Mouse (Mus musculus) right cerebral cortex, postnatal 10 days (tissue): ENCODE measurements around the gene Gemin5.
"Not testable (repeated sequence)": the region's sequence is repeated elsewhere in the genome, so short reads cannot be mapped to it uniquely, and the experiment has no call there.

ENCODE experiments used
- DNase-seq, 2 experiments: peaks; one replicate each; pipeline ENCODE4 v3.0.0; 2021; ENCODE audit warnings: low spot score in 2 of 2

The Gemin5 gene

DNA sequence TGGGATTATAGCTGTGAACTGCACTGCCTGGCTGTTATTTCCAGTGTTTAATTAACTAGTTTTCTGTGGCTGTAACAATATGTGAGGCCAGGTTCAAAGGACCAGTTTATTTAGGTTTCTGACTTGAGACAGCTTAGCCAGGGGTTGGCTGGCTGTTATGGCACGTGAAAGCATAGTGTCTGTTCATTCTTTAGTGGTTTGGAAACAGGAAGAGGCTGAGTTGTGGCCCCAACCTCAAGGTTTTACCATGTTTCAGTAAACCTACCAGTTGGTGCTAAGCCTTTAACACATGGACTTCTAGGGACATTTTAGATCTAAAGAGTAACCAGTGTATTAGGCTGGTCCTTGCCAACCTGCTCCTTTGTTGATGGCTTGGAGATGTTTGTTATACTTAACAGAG lies 51.8 kb downstream of the Gemin5 start:
- no peak for DNase-seq

DNA sequence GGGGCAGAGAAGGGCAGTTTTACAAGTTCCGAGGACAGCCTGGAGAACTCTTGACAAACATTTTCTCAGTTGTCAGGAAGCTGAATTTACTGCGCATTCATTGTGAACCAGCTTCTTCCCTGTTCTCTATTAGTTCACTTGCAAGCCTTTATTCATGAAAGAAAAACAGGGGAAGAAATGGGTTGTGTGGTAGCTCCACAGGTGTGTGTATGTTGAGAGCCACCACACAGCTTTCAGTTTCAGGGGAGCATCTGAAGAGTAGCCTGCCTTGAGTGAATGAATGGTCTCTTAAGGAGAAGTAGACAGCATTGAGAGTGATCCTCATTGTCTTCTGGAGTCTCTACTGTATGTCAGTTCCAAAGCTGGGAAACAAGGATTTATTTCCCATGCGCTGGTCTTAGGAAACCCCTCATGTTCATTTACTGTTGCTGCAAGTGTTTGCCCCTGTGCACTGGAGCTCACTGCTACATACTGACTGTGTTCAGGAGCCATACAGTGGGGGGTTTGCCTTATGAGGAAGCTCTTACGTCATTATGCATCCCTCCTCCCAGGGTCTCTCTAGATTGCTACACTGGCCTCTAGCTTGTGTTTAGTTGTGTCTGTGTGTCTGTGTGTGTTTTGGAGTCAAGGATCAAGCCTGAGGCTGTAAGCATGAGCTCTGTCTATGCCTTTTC lies 60.5 kb downstream of the Gemin5 start:
- DNase-seq: no peak

DNA sequence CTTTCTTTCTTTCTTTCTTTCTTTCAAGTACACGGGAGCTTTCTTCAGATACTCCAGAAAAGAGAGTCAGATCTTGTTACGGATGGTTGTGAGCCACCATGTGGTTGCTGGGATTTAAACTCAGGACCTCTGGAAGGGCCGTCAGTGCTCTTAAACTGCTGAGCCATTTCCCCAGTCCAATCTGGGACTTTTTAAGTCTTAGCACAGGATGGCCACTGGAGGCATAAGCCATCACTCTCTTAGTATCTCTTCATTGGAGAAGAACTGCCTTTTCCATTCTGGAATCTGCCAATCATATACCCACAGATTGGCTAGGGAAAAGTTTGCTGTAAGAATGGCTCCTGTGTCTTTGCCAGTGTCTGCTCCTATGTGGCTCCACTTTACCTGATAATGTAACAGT lies 61.3 kb downstream of the Gemin5 start:
- no peak for DNase-seq

DNA sequence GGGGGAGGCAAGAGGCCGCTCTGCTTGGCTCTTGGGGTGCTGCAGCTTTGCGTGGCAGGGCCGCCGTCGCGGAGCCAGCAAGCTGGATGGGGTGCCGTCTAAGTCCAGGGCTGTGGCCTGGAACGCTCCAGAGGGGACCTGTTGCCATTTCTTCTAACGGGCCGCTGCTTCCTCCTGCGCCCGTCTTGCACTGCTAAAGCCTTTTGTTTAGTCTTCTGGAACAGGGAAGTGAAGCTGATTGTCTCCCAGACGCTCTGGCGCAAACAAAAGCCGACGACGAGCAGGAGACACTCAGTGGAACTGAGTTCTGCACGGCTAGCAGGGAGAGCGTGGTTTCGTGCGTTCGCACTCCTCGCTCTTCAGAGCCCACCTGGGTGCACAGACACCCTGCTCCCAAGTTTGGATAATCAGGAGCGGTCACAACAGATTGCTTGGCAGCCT lies 64.0 kb downstream of the Gemin5 start:
- peak; percentile 66 to 67 for DNase-seq

DNA sequence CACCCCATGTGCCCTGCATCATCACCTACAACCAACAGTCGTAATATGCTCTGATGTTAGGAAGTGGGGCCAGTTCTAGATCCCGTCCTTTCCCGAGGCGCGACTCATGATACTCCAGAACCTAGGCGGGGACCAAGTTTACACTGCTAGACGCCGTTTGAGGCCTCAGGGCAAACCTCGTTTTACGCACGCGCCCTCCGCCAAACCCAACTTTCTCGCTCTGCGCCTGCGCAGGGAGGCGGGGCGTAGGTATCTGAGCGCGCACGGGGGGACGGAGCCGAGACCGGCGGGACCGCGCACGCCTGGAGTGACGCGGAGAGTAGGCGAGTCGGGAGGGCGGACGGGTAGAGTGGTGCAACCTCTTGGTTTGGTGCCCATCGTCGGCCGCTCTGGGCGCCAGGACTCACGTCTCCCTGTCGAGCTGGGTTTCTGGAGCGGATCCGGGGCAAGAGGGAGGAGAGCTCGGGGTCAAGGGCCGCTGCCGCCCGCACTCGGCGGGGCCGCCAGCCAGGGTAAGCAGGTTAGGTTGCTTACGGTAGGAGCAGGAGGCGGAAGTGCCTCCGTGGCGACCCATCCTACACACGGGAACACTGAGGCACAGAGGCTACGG lies 64.5 kb downstream of the Gemin5 start, which contains the start of gene Cnot8:
Gene Cnot8 (plus strand): TSS at position 457 of the 610 bp plus-strand sequence.
- peak; percentile 99 to 100 for DNase-seq

DNA sequence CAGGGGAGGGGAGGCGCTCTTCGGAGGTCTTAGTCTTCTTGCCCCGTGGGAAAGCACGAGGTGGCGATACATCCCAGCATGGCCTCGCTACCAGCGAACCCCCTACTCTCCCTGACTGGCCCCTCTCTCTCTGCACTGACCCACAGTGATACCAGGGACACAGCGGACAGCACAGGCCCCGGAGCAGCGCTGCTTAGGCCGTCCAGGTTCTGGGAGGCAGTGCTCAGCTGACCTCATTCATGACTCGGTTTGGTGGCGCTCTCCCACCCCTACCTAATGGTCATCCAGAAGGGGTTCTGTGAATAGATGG lies 65.0 kb downstream of the Gemin5 start:
- no peak for DNase-seq

DNA sequence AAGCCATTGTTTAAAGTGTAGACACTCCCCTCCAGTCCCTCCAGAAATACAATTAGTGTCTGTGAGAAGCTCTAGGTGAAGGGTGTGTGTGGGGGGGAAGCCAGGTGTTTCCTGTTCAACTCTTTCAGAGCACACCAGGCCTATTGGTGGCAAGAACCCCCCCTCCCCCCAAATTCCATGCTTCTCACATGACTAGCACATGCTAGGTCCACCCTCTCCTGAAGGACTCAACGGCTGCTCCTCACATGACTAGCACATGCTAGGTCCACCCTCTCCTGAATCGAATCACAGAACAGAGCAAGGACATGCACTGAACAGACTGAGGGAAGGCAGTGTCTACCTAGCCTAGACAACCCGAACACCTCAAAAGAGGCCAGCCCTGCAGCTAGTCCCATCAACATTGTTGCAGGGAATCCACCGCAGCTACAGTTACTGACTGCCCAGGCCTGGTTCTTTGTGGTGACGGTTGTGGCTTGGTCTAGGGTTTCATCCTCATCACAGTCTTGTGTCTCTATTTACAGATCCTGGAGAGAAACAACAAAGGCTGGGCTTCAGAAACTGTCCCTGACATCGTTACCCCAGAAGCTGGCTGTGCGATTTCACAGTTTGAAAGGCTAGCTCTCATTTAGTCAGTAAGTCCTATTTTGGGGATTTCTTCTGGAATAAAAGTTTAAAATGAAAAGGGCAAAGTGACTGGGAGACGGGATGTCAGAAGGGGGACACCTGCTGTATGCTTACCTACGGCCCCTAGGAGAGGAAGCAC lies 65.6 kb downstream of the Gemin5 start:
- DNase-seq: no peak

DNA sequence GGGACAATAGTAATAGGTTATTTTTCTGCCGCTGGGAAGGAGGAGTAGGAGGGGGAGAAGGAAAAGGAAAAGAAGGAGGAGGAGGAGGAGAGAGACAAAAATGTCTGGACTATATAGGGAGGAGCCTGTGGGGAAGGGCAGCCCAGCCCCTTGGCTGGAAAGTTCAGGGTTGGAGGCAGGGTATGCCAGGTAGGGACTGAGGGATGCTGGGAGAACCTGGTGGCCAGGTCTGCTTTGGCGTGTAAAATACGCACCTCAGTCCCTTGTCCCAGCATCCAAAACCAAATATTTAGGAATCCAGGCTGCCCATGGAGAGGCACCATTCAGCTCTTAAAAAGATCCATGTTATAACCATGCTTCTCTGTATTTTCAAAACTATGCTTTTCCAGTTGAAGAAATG lies 66.2 kb downstream of the Gemin5 start:
- no peak for DNase-seq

DNA sequence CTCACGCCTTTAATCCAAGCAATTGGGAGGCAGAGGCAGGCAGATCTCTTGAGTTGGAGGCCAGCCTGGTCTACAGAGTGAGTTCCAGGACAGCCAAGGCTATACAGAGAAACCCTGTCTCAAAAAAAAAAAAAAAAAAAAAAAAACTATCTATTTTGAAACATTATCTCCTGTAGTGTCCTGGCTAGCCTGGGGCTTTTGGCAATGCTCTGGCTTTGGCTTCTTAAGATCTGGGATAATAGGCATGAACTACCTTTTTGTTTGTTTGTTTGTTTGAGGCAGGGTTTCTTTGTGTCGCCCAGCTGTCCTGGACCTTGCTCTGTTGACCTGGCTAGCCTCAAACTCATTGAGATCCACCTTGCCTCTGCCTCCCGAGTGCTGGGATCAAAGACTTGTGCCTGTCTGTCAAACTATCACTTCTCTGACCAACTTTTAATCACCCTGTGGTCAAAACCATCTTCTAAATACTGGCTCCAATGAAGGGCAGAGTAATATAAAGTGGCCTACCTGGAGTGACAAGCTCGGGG lies 67.1 kb downstream of the Gemin5 start:
- no peak for DNase-seq

DNA sequence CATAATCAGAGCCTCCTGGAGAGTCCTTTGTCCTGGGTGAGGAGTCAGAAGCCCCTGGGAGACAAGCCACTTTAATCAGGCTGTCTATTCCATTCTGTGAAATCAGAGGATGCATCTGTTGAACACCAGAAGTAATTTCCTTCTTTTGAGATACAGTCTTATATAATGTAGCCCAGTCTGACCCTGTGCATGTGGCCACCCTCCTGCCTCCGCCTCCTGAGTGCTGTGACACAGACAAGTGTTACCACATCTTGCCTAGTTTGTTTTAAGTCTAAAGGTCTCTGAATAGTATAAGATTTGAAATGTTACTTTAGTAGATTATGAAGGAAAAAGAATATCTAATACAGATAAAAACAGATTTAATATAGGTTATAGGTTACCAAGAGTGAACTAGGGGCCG lies 68.3 kb downstream of the Gemin5 start:
- no peak for DNase-seq

DNA sequence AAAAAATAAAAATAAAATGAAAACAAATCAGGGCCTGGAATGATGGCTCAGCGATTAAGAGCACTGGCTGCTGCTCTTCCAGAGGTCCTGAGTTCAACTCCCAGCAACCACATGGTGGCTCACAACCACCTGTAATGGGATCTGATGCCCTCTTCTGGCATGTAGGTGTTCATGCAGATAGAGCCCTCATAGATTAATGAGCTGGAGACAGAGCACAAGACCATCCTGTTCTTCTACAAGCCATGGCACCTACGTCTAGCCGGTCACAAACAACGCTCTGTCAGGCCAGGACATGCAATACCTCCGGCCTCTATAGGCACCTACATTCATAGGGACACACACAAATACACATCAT lies 70.0 kb downstream of the Gemin5 start:
- not testable (repeated sequence) for DNase-seq

DNA sequence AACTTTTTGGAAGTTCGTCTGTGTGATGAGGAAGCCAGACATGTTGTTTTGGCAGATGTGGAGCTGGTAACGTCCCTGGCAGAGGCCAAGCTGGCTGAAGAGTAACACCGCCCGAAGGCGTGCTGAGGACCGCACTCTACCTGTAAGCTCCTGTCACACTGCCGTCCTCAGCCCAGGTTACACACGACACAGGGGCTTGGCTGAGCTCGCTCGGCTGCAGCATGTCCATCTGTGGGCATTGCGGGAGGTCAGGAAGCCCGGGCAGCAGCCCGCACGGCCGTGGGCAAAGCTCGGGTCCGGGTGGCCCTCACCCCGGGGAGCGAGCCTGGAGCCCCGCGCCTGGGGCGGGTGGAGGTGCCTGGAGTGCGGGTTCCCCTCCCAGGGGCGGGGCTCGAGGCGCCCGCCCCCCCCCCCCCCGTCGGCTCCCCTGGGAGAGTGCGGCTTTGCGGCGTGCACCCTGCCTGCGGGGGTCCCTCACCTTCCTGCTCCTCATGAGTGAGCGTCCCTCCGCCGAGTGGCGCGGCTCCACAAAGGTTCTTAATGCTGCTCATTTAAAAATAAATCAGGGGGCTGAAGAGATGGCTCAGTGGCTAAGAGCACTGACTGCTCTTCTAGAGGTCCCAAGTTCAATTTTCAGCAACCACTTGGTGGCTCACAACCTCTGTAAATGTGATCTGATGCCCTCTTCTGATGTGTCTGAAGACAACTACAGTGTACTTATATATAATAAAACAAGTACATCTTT lies 70.5 kb downstream of the Gemin5 start:
- DNase-seq: no peak

DNA sequence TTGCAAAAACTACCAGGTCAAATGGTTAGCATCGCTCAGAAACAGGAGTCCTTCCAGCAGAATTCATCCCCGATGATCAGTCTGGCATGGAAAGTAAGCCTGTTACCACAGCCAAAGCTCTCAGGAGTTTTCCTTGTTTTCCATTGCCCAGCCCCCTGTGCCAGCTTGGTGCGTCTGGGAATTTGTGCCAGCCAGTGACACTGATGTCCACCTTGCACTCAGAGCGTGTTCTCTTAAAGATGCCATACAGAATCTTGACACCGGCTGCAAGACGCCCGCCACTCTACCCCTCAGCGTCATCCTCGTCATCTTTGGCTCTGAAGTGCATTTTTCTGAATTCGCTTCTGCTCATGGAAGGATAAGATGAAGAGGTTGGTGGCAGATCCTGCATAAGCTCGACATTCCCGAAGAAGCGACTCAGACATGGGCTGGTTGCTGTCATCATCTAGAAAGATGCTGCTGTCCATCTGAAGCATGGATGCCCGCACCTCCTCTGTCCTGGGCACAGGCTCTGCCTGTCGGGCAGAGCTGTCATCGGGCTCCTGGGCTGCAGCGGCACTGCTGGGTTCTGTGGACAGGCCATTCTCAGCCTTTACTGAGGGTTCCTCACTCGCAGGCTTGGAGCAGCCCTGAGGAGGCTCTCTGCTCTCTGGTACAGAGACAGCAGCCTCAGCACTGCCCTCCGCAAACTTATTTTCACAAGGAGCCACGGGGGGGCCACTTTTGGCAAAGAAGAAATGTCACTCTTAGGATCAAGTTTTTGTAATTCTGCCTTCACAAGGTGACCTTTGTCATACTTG lies 71.3 kb downstream of the Gemin5 start:
- DNase-seq: no peak

DNA sequence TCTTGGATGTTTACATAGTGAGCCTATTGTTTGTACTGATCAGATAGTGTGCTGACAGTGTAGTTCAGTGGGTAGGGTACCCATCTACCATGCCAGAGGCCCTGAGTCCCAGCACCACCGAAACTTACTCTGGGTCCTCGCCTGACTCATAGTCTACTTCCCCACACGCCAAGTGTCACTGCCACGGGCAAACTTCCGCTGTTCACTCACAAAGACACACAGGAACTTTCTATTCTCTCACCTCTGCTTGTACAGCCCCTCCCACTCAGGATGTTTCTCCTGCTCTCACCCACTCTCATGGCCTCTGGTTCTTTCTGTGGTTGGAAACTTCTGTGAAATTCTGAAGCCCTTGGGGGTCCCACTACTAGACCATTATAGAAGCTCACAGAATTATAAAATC lies 72.2 kb downstream of the Gemin5 start:
- DNase-seq: no peak

DNA sequence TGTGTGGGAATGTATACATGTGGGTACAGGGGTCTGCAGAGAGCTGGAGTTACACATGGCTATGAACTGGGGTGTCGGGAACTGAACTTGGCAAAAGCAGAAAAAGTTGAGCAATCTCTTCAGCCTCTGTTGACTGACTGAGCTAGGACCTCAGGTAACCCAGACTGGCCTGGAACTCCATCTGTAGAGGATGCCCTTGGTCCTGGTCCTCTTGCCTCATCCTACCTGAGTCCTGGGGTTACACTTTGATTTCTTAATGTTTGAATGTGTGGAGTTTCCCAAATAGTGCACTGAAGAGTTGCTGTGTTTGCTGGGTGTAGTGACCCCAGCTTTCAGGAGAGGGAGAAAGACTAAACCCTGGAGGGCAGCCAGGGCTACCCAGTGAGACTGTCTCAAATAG lies 72.8 kb downstream of the Gemin5 start:
- no peak for DNase-seq

DNA sequence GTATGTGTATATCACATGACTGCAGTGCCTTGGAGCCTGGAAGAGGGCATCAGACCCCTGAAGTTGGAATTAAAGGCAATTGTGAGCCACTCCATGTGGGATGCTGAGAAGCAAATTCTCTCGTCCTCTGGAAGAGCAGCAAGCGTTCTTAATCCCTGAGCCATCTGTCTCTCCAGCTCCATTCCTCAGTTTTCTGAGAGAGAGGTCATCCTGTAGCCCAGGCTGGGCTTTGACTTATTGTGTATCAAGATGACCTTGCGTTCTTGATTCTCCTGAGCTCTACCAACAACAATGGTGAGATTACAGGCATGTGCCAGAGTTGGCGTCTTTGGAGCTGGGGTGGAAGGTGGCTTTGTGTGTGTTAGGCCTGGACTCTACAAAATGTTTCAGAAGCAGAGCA lies 73.6 kb downstream of the Gemin5 start:
- no peak for DNase-seq

DNA sequence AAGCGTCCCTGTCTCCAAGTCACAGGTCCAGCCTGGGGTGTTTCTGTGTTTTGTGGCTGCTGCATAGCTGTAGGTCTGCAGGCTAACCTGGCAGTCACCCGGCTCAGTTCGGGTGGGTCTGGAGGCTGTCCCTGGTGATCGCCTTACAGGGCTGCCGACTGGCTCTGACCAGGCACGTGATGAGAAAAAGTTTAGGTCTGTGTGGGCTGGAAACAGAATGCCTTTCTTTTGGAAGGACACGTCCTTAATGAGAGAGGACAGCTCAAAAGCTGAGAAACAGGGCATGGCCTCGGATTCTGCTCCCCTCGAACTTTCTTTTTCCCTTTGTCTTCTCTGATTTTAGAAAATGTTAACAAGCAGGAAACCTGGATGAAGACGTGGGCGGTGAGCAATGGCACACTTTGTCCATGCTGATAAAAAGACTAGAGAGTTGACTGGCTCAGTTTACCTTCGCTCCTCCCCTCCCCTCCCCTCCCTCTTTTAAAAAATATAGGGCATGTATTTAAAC lies 75.3 kb downstream of the Gemin5 start, which contains the start of gene Gm12248:
Gene Gm12248 (minus strand): TSS at position 114 of the 508 bp plus-strand sequence.
- DNase-seq: no peak

DNA sequence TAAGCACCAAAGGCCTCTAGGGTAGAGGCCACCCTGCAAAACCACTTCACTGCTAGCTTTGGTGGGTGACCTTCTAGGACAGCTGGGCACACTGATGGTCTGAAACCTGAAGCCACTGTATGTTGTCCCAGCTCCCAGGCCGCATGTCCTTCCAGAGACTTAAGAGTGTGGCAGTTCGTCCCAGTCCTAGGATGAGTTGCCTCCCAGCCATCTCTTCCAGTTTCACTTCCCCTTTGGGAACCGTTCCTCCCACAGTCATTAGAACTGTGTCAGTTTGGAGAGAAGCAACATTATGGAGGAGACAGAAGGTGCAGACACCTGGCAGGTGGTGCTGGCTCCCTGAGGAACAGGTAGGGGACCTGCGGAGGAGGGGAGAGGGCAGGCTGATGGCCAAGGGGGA lies 75.8 kb downstream of the Gemin5 start:
- DNase-seq: no peak

DNA sequence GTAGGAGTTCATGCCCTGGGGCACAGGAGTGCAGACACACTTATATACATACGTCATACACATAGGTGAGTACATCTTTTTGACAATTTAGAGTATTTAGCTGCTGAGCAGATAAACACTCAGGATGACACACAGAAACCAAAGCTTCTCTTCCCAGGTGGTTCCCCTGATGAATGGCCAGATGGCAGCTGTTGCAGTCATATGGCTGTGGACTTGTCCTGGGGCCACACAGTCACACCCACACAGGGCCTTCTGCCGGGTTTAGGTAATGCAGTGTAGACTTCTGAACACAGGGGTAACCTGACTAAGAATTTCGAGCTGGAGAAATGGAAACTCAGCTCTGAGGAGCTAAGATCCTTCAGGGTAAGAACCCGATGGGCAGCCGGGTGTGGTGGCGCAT lies 86.6 kb downstream of the Gemin5 start:
- DNase-seq: no peak

DNA sequence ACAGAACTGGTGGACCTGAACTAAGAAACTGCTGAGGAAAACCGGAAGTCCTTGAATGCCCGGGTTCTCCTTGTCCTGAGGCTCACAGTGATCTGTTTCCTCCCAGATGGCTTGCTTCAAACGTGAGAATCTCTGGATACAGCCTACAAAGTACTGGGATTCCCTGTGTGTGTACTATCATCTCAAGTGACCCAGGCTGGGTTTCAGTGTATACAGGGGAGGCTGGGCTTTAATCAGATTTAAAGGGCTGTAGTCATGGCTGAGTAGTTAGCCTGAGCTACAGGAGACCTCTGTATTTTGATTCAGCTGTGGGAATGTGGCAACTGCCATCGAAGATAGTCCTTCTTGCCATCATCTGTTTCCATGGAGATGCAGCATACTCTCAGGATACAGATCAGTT lies 91.1 kb downstream of the Gemin5 start:
- no peak for DNase-seq

DNA sequence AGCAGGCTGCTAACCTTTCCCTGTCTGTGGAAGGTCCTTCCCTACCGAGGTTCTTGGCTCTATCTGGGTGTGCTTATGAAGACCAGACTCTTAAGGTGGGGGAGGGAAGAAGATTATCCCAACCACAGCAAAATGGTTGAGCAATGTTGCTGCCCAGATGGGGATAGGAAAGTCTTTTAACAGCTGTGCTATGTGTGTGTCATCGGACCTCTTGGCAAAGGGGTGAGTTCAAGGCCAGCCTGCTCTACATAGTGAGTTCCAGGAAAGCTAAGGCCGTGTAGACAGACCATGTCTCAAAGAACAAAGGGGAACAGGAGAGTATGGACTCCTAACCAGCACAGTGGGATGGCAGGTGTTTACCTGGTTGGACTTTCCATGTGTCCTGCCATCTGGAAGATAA lies 95.4 kb downstream of the Gemin5 start:
- DNase-seq: no peak
